Mouse (Mus musculus): ENCODE data around the gene Gm21887. TPM values are rescaled to one million over a fixed set of nuclear protein-coding genes. Genes with fewer than 3 reads are reported as not detected.
"Not testable (repeated sequence)": the region's sequence is repeated elsewhere in the genome, so short reads cannot be mapped to it uniquely, and the experiment has no call there.

Gm21887 gene
- polyA plus RNA-seq, 1 experiment from 2014 or later = 249 TPM

GRCm38 (mm10) chrX:170005194-170005593 lies 4.3 kb upstream of the Gm21887 start:
- peak; percentile 55 for DNase-seq (ENCODE audit: extremely low spot score, low spot score)
- Histone ChIP-seq H3K9me3 (peaks cover 59% of the 10 kb centered on the region), H3K4me3 (peak overlapping the region; percentile 17; the same call in 1 of the 2 replicates), H3K27ac (peak overlapping the region; percentile 69), H3K4me1 (peaks cover 44% of the 10 kb centered on the region)
- not testable (repeated sequence) for H3K36me3 ChIP-seq (replicated peaks); H3K27me3 ChIP-seq (ENCODE audit: poor library complexity, severe bottlenecking)
- 26% methylated on average over 13 of the region's 13 CpGs for WGBS

- WGBS = 36% methylated on average over 1 of the region's 1 CpGs
- peak; percentile 11 for DNase-seq (ENCODE audit: extremely low spot score, low spot score)
- peak overlapping the region; percentile 61 for H3K27ac ChIP-seq
- H3K27me3 ChIP-seq (ENCODE audit: poor library complexity, severe bottlenecking); H3K36me3 ChIP-seq (replicated peaks); H3K4me3 ChIP-seq: not testable (repeated sequence)
- H3K9me3 ChIP-seq = peaks cover 60% of the 10 kb centered on the region
- peaks cover 45% of the 10 kb centered on the region for H3K4me1 ChIP-seq
Observed at GRCm38 (mm10) chrX:170005695-170006297, 3.7 kb upstream of the Gm21887 start.

GRCm38 (mm10) chrX:170006694-170007247 lies 2.7 kb upstream of the Gm21887 start:
- Histone ChIP-seq H3K9me3 (peaks cover 62% of the 10 kb centered on the region), H3K4me1 (peaks cover 43% of the 10 kb centered on the region), H3K4me3 (0 out of 2 replicates have a peak overlapping the region, but pooled peaks have one; percentile 0), H3K36me3 (replicated peaks) (peaks cover 15% of the 10 kb centered on the region), H3K27ac (peak overlapping the region; percentile 80)
- WGBS = 47% methylated on average over 3 of the region's 3 CpGs
- H3K27me3 ChIP-seq (ENCODE audit: poor library complexity, severe bottlenecking) = not testable (repeated sequence)
- peak; percentile 60 for DNase-seq (ENCODE audit: extremely low spot score, low spot score)

- Histone ChIP-seq H3K4me1 (peaks cover 38% of the 10 kb centered on the region), H3K36me3 (replicated peaks) (peaks cover 15% of the 10 kb centered on the region), H3K9me3 (peaks cover 59% of the 10 kb centered on the region), H3K27ac (peak overlapping the region; percentile 54)
- 41% methylated on average over 2 of the region's 2 CpGs for WGBS
- not testable (repeated sequence) for H3K27me3 ChIP-seq (ENCODE audit: poor library complexity, severe bottlenecking); H3K4me3 ChIP-seq
- DNase-seq (ENCODE audit: extremely low spot score, low spot score) = peak; percentile 44
Observed at GRCm38 (mm10) chrX:170007375-170008178, 1.9 kb upstream of the Gm21887 start.

GRCm38 (mm10) chrX:170008179-170008467 lies 1.3 kb upstream of the Gm21887 start:
- Histone ChIP-seq H3K4me1 (peaks cover 38% of the 10 kb centered on the region), H3K27ac (peak overlapping the region; percentile 54), H3K9me3 (peaks cover 59% of the 10 kb centered on the region), H3K36me3 (replicated peaks) (peaks cover 15% of the 10 kb centered on the region)
- peak; percentile 25 for DNase-seq (ENCODE audit: extremely low spot score, low spot score)
- not testable (repeated sequence) for H3K4me3 ChIP-seq; H3K27me3 ChIP-seq (ENCODE audit: poor library complexity, severe bottlenecking)

- Histone ChIP-seq H3K4me1 (peaks cover 38% of the 10 kb centered on the region), H3K27ac (peak overlapping the region; percentile 54), H3K36me3 (replicated peaks) (peaks cover 15% of the 10 kb centered on the region), H3K9me3 (peaks cover 59% of the 10 kb centered on the region)
- DNase-seq (ENCODE audit: extremely low spot score, low spot score) = peak; percentile 19
- H3K4me3 ChIP-seq; H3K27me3 ChIP-seq (ENCODE audit: poor library complexity, severe bottlenecking): not testable (repeated sequence)
- 48% methylated on average over 3 of the region's 3 CpGs for WGBS
Observed at GRCm38 (mm10) chrX:170008584-170008983, 875 bp upstream of the Gm21887 start.

GRCm38 (mm10) chrX:170009801-170010221 lies 352 bp downstream of the Gm21887 start:
- Histone ChIP-seq H3K4me1 (peaks cover 31% of the 10 kb centered on the region), H3K27ac (peak overlapping the region; percentile 86), H3K9me3 (peaks cover 56% of the 10 kb centered on the region), H3K36me3 (replicated peaks) (peaks cover 20% of the 10 kb centered on the region), H3K4me3 (peak overlapping the region; percentile 50)
- WGBS = 57% methylated on average over 25 of the region's 25 CpGs
- peak; percentile 95 for DNase-seq (ENCODE audit: extremely low spot score, low spot score)
- H3K27me3 ChIP-seq (ENCODE audit: poor library complexity, severe bottlenecking) = not testable (repeated sequence)

- H3K27ac ChIP-seq; H3K27me3 ChIP-seq (ENCODE audit: poor library complexity, severe bottlenecking): not testable (repeated sequence)
- Histone ChIP-seq H3K4me3 (peak overlapping the region; percentile 50), H3K9me3 (peaks cover 50% of the 10 kb centered on the region), H3K36me3 (replicated peaks) (peaks cover 20% of the 10 kb centered on the region), H3K4me1 (peaks cover 27% of the 10 kb centered on the region)
- 88% methylated on average over 97 of the region's 97 CpGs for WGBS
- peak; percentile 60 for DNase-seq (ENCODE audit: extremely low spot score, low spot score)
Observed at GRCm38 (mm10) chrX:170010581-170011528, 1.4 kb downstream of the Gm21887 start.

GRCm38 (mm10) chrX:170011529-170011879 lies 2.0 kb downstream of the Gm21887 start:
- Histone ChIP-seq H3K4me1 (peaks cover 27% of the 10 kb centered on the region), H3K36me3 (replicated peaks) (peaks cover 26% of the 10 kb centered on the region), H3K9me3 (peaks cover 54% of the 10 kb centered on the region)
- not testable (repeated sequence) for H3K27ac ChIP-seq; DNase-seq (ENCODE audit: extremely low spot score, low spot score); H3K4me3 ChIP-seq; H3K27me3 ChIP-seq (ENCODE audit: poor library complexity, severe bottlenecking)
- 73% methylated on average over 6 of the region's 10 CpGs for WGBS

GRCm38 (mm10) chrX:170013421-170013820 lies 4.0 kb downstream of the Gm21887 start:
- H3K4me3 ChIP-seq; DNase-seq (ENCODE audit: extremely low spot score, low spot score); H3K27me3 ChIP-seq (ENCODE audit: poor library complexity, severe bottlenecking); H3K27ac ChIP-seq: not testable (repeated sequence)
- Histone ChIP-seq H3K36me3 (replicated peaks) (peaks cover 42% of the 10 kb centered on the region), H3K4me1 (peaks cover 13% of the 10 kb centered on the region), H3K9me3 (peaks cover 47% of the 10 kb centered on the region)
- WGBS = 100% methylated on average over 4 of the region's 13 CpGs

GRCm38 (mm10) chrX:170014038-170014437 lies 4.6 kb downstream of the Gm21887 start:
- H3K27me3 ChIP-seq (ENCODE audit: poor library complexity, severe bottlenecking); H3K4me1 ChIP-seq; DNase-seq (ENCODE audit: extremely low spot score, low spot score); H3K4me3 ChIP-seq; H3K27ac ChIP-seq: not testable (repeated sequence)
- 80% methylated on average over 9 of the region's 13 CpGs for WGBS
- Histone ChIP-seq H3K9me3 (peaks cover 47% of the 10 kb centered on the region), H3K36me3 (replicated peaks) (peaks cover 48% of the 10 kb centered on the region)

- not testable (repeated sequence) for H3K27ac ChIP-seq
Observed at GRCm38 (mm10) chrX:170015883-170016282, 6.4 kb downstream of the Gm21887 start.

More at GRCm38 (mm10) chrX:170015883-170016282, 6.4 kb downstream of the Gm21887 start:
- WGBS = 89% methylated on average over 11 of the region's 12 CpGs
- H3K36me3 ChIP-seq (replicated peaks) = peaks cover 57% of the 10 kb centered on the region
- not testable (repeated sequence) for H3K27me3 ChIP-seq (ENCODE audit: poor library complexity, severe bottlenecking); H3K4me3 ChIP-seq; DNase-seq (ENCODE audit: extremely low spot score, low spot score)
- peaks cover 48% of the 10 kb centered on the region for H3K9me3 ChIP-seq
- H3K4me1 ChIP-seq = peaks cover 15% of the 10 kb centered on the region

Measured in forebrain, embryonic 10.5 days (tissue).